Comparison of ENCODE assay signal across 9 mouse cellular contexts in the genomic region with DNA sequence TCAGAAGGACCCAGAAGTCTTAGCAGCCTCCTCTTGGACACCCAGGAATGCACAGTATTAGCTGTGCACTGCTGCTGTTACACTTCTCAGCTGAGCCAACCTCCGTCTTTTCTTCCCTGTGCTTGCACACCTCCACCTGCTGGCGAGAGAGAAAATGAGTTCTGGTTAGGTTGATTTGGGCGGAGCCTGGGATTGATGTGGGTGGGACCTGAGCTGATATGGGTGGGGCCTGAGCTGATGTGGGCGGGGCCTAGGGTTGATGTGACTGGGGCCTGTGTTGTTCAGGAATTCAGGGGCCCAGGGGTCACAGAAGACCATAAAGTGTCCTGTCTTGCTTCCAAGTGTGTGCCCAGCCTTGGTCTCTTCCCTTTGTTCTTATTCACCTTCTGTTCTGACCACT.
DNase-seq lines count a peak whose midpoint lies in the region; ATAC-seq and TF ChIP-seq lines count a peak whose summit lies in the region.
"Had no signal": no experiment of that assay in that cellular context is flagged by ENCODE, and none has a peak within 500 bp of the region (broad histone marks: within the 10 kb centered on the region; RNA-seq: fewer than 3 reads in every experiment).

No protein-coding gene starts in this region.

- no peak overlapping the region for H3K9ac ChIP-seq in forebrain, postnatal 0 days
- no peak overlapping the region for H3K9ac ChIP-seq in liver, embryonic 13.5 days
- no peak overlapping the region for H3K9ac ChIP-seq in liver, embryonic 11.5 days (ENCODE audit: low read depth, low read length)
- H3K9ac ChIP-seq in ES-E14 (ENCODE audit: insufficient read depth, low read depth, low read length, poor library complexity, severe bottlenecking): no peak overlapping the region
- no peak overlapping the region for H3K9ac ChIP-seq in liver, postnatal 0 days (replicated peaks)

- H3K9me3 ChIP-seq in forebrain, postnatal 0 days (ENCODE audit: low read length): no peaks in the 10 kb centered on the region
- H3K9me3 ChIP-seq in forebrain, embryonic 10.5 days: no peaks in the 10 kb centered on the region; the same call in 1 of the 2 replicates
- H3K9me3 ChIP-seq in liver, embryonic 13.5 days (replicated peaks): no peaks in the 10 kb centered on the region
- no peaks in the 10 kb centered on the region for H3K9me3 ChIP-seq in liver, embryonic 11.5 days (ENCODE audit: control insufficient read depth, low read length)
- H3K9me3 ChIP-seq in ES-E14 (ENCODE audit: control insufficient read depth, insufficient read depth, low read depth, low read length): no peaks in the 10 kb centered on the region
- no peaks in the 10 kb centered on the region for H3K9me3 ChIP-seq in liver, postnatal 0 days (ENCODE audit: low read length)

- in situ Hi-C loops in ES-E14 (cut with MboI; ENCODE audit: low sequenced_read_pairs in 2 of 2, unreplicated experiment in 2 of 2): no loop called here

- no peaks in the 10 kb centered on the region for H3K27me3 ChIP-seq in forebrain, postnatal 0 days (ENCODE audit: insufficient read depth, low read length)
- H3K27me3 ChIP-seq in forebrain, embryonic 10.5 days (ENCODE audit: poor library complexity, severe bottlenecking): no peaks in the 10 kb centered on the region
- no peaks in the 10 kb centered on the region for H3K27me3 ChIP-seq in liver, embryonic 13.5 days
- H3K27me3 ChIP-seq in liver, embryonic 11.5 days (replicated peaks; ENCODE audit: control insufficient read depth, insufficient read depth, low read length): no peaks in the 10 kb centered on the region
- H3K27me3 ChIP-seq in liver, postnatal 0 days (ENCODE audit: insufficient read depth, low read length): no peaks in the 10 kb centered on the region

- no peaks in the 10 kb centered on the region for H3K4me1 ChIP-seq in forebrain, postnatal 0 days (ENCODE audit: insufficient read depth)
- no peaks in the 10 kb centered on the region for H3K4me1 ChIP-seq in forebrain, embryonic 10.5 days
- no peaks in the 10 kb centered on the region for H3K4me1 ChIP-seq in liver, embryonic 13.5 days (replicated peaks)
- no peaks in the 10 kb centered on the region for H3K4me1 ChIP-seq in liver, embryonic 11.5 days (replicated peaks; ENCODE audit: control insufficient read depth, insufficient read depth, low read length)
- no peaks in the 10 kb centered on the region for H3K4me1 ChIP-seq in ES-E14 (ENCODE audit: control insufficient read depth in 2 of 2, insufficient read depth in 2 of 2, low read length in 2 of 2, poor library complexity in 1 of 2)
- no peaks in the 10 kb centered on the region for H3K4me1 ChIP-seq in liver, postnatal 0 days (ENCODE audit: insufficient read depth)

- H3K4me3 ChIP-seq in forebrain, postnatal 0 days (ENCODE audit: low read depth, low read length): no peak overlapping the region
- H3K4me3 ChIP-seq in forebrain, embryonic 10.5 days: no peak overlapping the region
- no peak overlapping the region for H3K4me3 ChIP-seq in liver, embryonic 13.5 days (replicated peaks)
- no peak overlapping the region for H3K4me3 ChIP-seq in liver, embryonic 11.5 days (ENCODE audit: low read depth, low read length)
- H3K4me3 ChIP-seq in ES-E14 (ENCODE audit: insufficient read depth in 1 of 2, low read depth in 1 of 2, low read length in 2 of 2, poor library complexity in 1 of 2, severe bottlenecking in 1 of 2): no peak overlapping the region
- H3K4me3 ChIP-seq in liver, postnatal 0 days (ENCODE audit: low read depth, low read length): no peak overlapping the region
- H3K4me3 ChIP-seq: gastrocnemius, adult 2 months had no signal

- peak; percentile 28; the same call in 1 of the 2 replicates for ATAC-seq in forebrain, postnatal 0 days
- ATAC-seq in liver, embryonic 13.5 days (ENCODE audit: low read depth): peak; percentile 35; the same call in 1 of the 2 replicates
- ATAC-seq in liver, embryonic 11.5 days (replicated peaks; ENCODE audit: low FRiP score): no peak
- ATAC-seq in liver, postnatal 0 days: peak; percentile 50

- no peak overlapping the region for H3K4me2 ChIP-seq in forebrain, postnatal 0 days (ENCODE audit: low read depth)
- no peak overlapping the region for H3K4me2 ChIP-seq in liver, embryonic 13.5 days
- H3K4me2 ChIP-seq in liver, embryonic 11.5 days: no peak overlapping the region
- H3K4me2 ChIP-seq in liver, postnatal 0 days (ENCODE audit: low read depth, low read length): no peak overlapping the region

- no peak overlapping the region for H3K27ac ChIP-seq in forebrain, postnatal 0 days (ENCODE audit: low read depth, low read length)
- H3K27ac ChIP-seq in forebrain, embryonic 10.5 days: no peak overlapping the region
- H3K27ac ChIP-seq in liver, embryonic 13.5 days: no peak overlapping the region
- H3K27ac ChIP-seq in liver, embryonic 11.5 days (ENCODE audit: low read depth, low read length): no peak overlapping the region
- no peak overlapping the region for H3K27ac ChIP-seq in ES-E14 (ENCODE audit: insufficient read depth, low read depth, low read length, poor library complexity, severe bottlenecking)
- H3K27ac ChIP-seq in liver, postnatal 0 days (ENCODE audit: low read depth): no peak overlapping the region
- H3K27ac ChIP-seq: gastrocnemius, adult 2 months had no signal

- peak; percentile 51 for TF ChIP-seq CTCF in forebrain, postnatal 0 days (IDR thresholded peaks at IDR 0.05; ENCODE audit: low read depth)
- 0 out of 2 replicates have a peak, but pooled peaks have one; percentile 26 for TF ChIP-seq CTCF in liver, postnatal 0 days (IDR thresholded peaks at IDR 0.05; ENCODE audit: low read depth)

- peak; percentile 18 for DNase-seq in forebrain, postnatal 0 days
- no peak for DNase-seq in forebrain, embryonic 10.5 days (ENCODE audit: extremely low spot score, low spot score)
- no peak for DNase-seq in liver, embryonic 13.5 days
- no peak for DNase-seq in liver, embryonic 11.5 days (ENCODE audit: low spot score)
- peak; percentile 55 for DNase-seq in ES-E14 (ENCODE audit: low read depth, low spot score)
- peak; percentile 35 for DNase-seq in liver, postnatal 0 days
- no peak for DNase-seq in spleen, adult 12 weeks (ENCODE audit: low spot score)
- DNase-seq in retina, postnatal 1 day: no peak
- DNase-seq: gastrocnemius, adult 2 months had no signal

- 47% methylated on average over 4 of the region's 4 CpGs for WGBS in forebrain, postnatal 0 days
- WGBS in forebrain, embryonic 10.5 days: 48% methylated on average over 4 of the region's 4 CpGs
- 46% methylated on average over 4 of the region's 4 CpGs for WGBS in liver, embryonic 13.5 days (ENCODE audit: insufficient replicate concordance)
- 64% methylated on average over 4 of the region's 4 CpGs for WGBS in liver, embryonic 11.5 days
- WGBS in liver, postnatal 0 days (ENCODE audit: insufficient replicate concordance): 53% methylated on average over 4 of the region's 4 CpGs

- no peak for TF ChIP-seq EP300 in liver, postnatal 0 days (IDR thresholded peaks at IDR 0.05; ENCODE audit: low read depth)

- H3K36me3 ChIP-seq in forebrain, postnatal 0 days (ENCODE audit: insufficient read depth): no peaks in the 10 kb centered on the region
- no peaks in the 10 kb centered on the region for H3K36me3 ChIP-seq in forebrain, embryonic 10.5 days (replicated peaks)
- H3K36me3 ChIP-seq in liver, embryonic 13.5 days: no peaks in the 10 kb centered on the region
- H3K36me3 ChIP-seq in liver, embryonic 11.5 days (ENCODE audit: control insufficient read depth, insufficient read depth, low read length): no peaks in the 10 kb centered on the region
- no peaks in the 10 kb centered on the region for H3K36me3 ChIP-seq in ES-E14 (ENCODE audit: control insufficient read depth, insufficient read depth, low read length, poor library complexity, severe bottlenecking)
- H3K36me3 ChIP-seq in liver, postnatal 0 days (replicated peaks; ENCODE audit: insufficient read depth, low read length): no peaks in the 10 kb centered on the region

TF ChIP-seq in ES-E14, 5 proteins besides CTCF, POLR2A, EP300 and RAD21:
- no peak for TF ChIP-seq CHD2 (IDR thresholded peaks at IDR 0.05; ENCODE audit: low read depth, low read length)

Comparison
In these comparisons a context has a peak if more than half of its experiments do, and no peak if none do; other contexts are left out.
1. DNase-seq: peak in forebrain, postnatal 0 days (single experiment), ES-E14 (single experiment) and liver, postnatal 0 days (single experiment); none in forebrain, embryonic 10.5 days (single experiment), liver, embryonic 13.5 days (single experiment), liver, embryonic 11.5 days (single experiment), spleen, adult 12 weeks (single experiment) and retina, postnatal 1 day (single experiment).